Mouse (Mus musculus) megakaryocyte, adult 5-6 weeks (primary cell): ENCODE measurements around the gene Tcerg1l. TPM values are rescaled to one million over a fixed set of nuclear protein-coding genes. Genes with fewer than 3 reads are reported as not detected.

Experiments
- ATAC-seq: 2 replicates; pipeline ENCODE4 v1.8.0; 2016; ENCODE audit warnings: mild to moderate bottlenecking, inconsistent platforms; ENCODE audit not compliant: poor library complexity, severe bottlenecking
- total RNA-seq, 2 experiments: library from RNA; stranded (forward) in 1 of 2; stranded (reverse) in 1 of 2; fragments of 153-499, 151-499 nt in 1 of 2; fragments of 221-1000, 200-1000 nt in 1 of 2; gene quantifications; 2 replicates each; pipeline versions ENCODE4 v1.2.3 to v1.2.4; 2015 to 2017

Gene Tcerg1l
- total RNA-seq, 2 experiments from 2014 or later, result not detected

- peak; percentile 36; the same call in 1 of the 2 replicates for ATAC-seq
Observed at GRCm38 (mm10) chr7:138237708-138238225, 159.8 kb downstream of the Tcerg1l start.

DNA sequence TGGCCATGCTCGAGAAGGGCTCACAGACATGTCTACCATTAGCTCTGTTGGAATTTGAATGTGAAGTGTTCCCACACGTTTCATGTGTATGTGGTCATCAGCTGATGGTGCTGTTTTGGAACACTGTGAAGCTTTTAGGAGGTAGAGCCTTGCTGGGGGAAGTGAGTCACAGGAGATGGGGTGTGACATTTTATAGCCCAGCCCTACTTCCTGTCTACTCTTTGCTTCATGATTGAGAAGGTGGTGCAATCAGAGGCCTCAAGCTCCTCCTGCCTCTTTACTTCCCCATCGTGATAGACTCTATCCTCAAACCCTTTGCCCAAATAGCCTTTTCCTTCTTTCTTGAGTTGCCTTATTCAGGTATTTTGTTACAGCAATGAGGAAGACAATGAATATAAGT, 173.3 kb downstream of the Tcerg1l start:
- peak; percentile 94 for ATAC-seq

GRCm38 (mm10) chr7:138222951-138223350, 174.6 kb downstream of the Tcerg1l start:
- no peak for ATAC-seq

- ATAC-seq, result no peak
Observed at GRCm38 (mm10) chr7:138217556-138218098, 179.9 kb downstream of the Tcerg1l start.

- peak; percentile 57 for ATAC-seq
Observed at GRCm38 (mm10) chr7:138215177-138215830, 182.2 kb downstream of the Tcerg1l start.

- ATAC-seq, result peak; percentile 59
Observed at GRCm38 (mm10) chr7:138214710-138215109, 182.8 kb downstream of the Tcerg1l start.

DNA sequence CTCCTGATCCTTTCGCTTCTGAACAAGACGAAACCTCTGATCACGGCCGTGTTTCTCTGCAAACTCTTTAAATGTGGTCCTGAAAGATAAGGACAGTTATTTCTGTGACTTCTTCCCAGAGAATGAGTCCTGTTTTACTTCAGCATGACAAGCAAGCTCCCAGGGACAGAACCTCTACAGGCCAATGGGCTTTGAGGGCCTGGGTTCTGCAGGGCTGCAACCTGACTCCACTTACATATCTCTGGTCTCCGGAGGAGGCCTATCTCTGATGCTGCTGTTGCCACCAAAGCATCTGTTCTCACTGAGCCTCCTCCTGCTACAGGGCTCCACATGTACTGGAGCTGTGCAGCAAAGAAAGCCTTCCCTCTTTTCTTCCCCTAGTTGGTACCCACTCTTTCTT, 187.8 kb downstream of the Tcerg1l start:
- ATAC-seq, result no peak

DNA sequence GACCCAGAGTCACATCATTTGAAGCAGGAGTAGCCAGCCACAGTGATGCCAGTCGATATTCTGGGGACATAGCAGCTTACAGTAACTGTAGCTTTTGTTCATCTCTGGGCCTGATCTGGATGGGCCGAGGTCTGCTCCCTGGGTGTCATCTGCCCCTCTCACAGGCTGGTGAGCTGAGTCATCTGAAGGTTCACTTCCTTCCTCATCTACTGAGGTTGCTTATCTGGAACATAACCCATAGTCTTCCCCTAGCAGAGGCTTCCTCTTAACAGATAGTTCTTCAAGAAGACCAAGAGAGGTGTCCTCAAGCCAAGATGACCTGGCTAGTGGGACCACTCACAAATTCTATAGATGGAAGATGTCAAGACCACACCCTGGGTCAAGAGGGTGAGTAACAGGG, 192.4 kb downstream of the Tcerg1l start:
- peak; percentile 87 for ATAC-seq

DNA sequence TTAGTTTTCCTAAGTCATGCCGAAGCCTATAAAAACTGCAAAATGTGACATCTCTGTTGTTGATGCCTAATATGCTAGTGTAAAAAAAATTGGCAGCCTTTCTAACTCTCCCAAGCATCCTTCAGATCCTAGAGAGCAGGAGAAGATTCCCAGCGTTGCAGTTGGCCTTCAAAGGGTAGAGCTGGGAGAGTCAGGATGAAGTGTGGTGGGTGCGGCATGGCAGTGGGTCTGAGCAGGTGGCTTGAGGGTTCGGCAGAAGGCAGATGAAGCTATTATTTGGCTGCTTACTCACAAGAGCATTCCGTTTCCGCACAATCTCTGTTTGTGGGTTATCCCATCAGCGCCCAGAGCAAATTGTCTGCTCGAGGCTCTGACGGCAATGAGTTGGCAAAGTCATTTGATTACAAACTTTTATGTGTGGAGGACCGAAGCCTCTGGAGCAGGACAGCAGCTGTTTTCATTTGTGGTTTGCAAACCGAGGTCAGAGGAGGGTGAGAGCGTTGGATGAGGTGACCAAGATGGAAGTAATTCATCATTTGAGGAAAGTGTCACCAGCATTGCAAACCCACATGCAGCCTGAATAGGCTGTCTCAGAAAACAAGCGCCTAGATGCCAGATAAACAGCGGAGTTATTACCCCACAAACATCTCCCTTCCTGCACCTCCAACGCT, 195.2 kb downstream of the Tcerg1l start:
- no peak for ATAC-seq

DNA sequence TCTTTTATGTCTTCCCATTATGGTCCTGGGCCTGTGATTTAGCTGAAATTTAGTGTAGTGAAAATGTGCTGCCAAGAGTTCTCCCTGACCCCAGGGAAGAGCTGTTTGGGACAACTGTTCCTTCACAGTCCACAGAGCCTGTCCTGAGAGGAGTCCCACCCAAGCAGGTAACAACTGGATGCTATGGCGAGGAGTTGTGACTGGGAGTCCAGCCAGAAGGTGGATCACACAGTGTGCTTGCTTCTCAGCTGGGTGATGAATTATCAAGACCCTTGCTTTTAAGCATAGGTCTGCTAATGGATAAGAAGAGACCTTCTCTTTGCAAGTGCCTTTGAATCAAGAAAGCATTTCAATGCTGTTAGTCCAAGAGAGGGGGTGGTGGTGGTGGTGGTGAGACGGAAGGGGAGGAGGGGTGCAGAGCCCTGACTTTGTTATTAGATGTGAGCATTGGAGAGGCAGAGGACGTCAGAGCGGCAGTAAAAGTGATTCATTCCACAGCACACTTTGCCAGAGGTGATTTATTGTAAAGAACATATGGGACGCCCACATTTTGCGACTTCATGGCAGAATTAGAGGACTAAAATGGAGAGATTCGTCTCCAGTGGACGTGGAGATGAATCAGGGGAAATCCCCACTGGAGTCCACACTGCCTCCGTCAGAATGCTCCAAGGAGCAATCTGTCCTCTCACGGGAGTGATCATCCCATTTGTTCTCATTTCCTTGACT, 198.0 kb downstream of the Tcerg1l start:
- no peak for ATAC-seq

GRCm38 (mm10) chr7:138196139-138196538, 201.4 kb downstream of the Tcerg1l start:
- peak; percentile 51 for ATAC-seq

DNA sequence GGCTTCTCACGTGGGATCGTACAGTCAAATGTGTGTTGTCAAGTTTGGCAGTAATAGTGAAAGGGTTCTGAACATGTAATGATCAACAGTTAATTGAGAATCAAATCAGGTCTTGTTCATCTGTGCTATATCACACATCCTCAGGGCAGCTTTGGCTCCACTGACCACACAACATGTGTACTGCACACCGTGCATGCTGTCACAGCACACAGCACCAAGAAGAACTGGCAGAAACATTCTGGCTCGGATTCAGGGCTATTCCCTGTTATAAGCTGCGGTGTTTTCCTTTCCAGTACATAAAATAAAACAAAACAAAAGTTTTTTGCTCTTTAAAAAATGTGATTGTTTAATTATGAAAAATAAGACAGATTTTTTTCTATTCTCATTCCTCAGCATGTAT, 213.3 kb downstream of the Tcerg1l start:
- no peak for ATAC-seq

DNA sequence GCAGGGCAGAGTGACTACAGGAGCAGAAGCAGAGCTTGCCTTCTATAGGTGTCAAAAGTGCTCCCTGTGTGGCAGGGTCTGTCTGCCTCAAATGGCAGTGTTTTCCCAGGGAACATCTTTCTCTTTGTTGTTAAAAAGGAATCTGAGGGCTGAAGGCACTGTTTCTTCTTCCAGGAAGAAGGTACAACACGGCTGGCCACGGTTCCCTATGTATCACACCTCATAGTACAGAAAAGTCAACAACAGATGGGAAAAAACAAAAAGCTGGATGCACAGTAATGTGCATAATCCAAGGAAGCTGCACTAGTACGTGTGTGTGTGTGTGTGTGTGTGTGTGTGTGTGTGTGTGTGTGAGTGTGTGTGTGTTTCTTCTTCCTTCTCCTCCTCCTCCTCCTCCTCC, 215.3 kb downstream of the Tcerg1l start:
- ATAC-seq, result no peak

GRCm38 (mm10) chr7:138178617-138179016, 218.9 kb downstream of the Tcerg1l start:
- no peak for ATAC-seq

- no peak for ATAC-seq
Observed at GRCm38 (mm10) chr7:138176026-138176425, 221.5 kb downstream of the Tcerg1l start.

- peak; percentile 90 for ATAC-seq
Observed at GRCm38 (mm10) chr7:138170389-138170788, 227.1 kb downstream of the Tcerg1l start.
